8 mouse cellular contexts compared by ENCODE assay signal in the genomic region with DNA sequence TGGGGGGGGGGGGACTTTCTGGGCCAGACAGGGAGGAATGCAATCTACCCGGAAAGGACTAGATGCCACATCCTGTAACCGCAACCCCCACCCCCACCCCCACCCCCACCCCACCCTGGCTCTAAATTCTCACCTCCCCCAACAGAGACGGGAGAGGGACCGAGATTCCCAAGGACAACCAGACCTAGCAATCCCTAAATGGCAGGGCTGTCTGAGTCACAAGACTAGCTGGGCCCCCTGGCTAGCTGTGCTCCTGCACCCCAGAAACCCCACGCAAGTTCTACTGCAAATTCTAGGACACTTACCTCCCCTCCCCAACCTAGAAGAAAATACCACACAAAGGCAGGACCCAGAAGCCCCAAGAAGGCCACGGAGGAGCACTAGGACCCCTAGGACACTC. TPM values are rescaled to one million over a fixed set of nuclear protein-coding genes. Genes with fewer than 3 reads are reported as not detected.
A peak's percentile ranks its signal among the peaks of the same experiment; 100 is the strongest.
DNase-seq lines count a peak whose midpoint lies in the region; ATAC-seq and TF ChIP-seq lines count a peak whose summit lies in the region.

No protein-coding gene starts in this region.

- TF ChIP-seq EP300 in liver, postnatal 0 days (IDR thresholded peaks at IDR 0.05; ENCODE audit: low read depth): no peak

- H3K4me3 ChIP-seq in heart, embryonic 13.5 days: peak overlapping the region; percentile 5; the same call in 1 of the 2 replicates
- H3K4me3 ChIP-seq in lung, embryonic 16.5 days (ENCODE audit: low read length): no peak overlapping the region
- no peak overlapping the region for H3K4me3 ChIP-seq in embryonic facial prominence, embryonic 15.5 days (replicated peaks)
- H3K4me3 ChIP-seq in liver, postnatal 0 days (ENCODE audit: low read depth, low read length): no peak overlapping the region

- H3K9ac ChIP-seq in heart, embryonic 13.5 days: peak overlapping the region; percentile 83
- peak overlapping the region; percentile 27 for H3K9ac ChIP-seq in lung, embryonic 16.5 days (ENCODE audit: low read length)
- H3K9ac ChIP-seq in embryonic facial prominence, embryonic 15.5 days: no peak overlapping the region
- no peak overlapping the region for H3K9ac ChIP-seq in liver, postnatal 0 days (replicated peaks)

- WGBS in heart, embryonic 13.5 days: 3% methylated on average over 6 of the region's 6 CpGs
- WGBS in lung, embryonic 16.5 days: 17% methylated on average over 6 of the region's 6 CpGs
- WGBS in embryonic facial prominence, embryonic 15.5 days: 21% methylated on average over 5 of the region's 6 CpGs
- 24% methylated on average over 6 of the region's 6 CpGs for WGBS in liver, postnatal 0 days (ENCODE audit: insufficient replicate concordance)

- H3K27ac ChIP-seq in heart, embryonic 13.5 days (replicated peaks): peak overlapping the region; percentile 100
- peak overlapping the region; percentile 93 for H3K27ac ChIP-seq in lung, embryonic 16.5 days (ENCODE audit: low read length)
- peak overlapping the region; percentile 74 for H3K27ac ChIP-seq in embryonic facial prominence, embryonic 15.5 days (replicated peaks)
- 0 out of 2 replicates have a peak overlapping the region, but pooled peaks have one; percentile 34 for H3K27ac ChIP-seq in liver, postnatal 0 days (ENCODE audit: low read depth)

- no peaks in the 10 kb centered on the region for H3K9me3 ChIP-seq in heart, embryonic 13.5 days
- H3K9me3 ChIP-seq in lung, embryonic 16.5 days (ENCODE audit: control insufficient read depth, low read length): no peaks in the 10 kb centered on the region
- no peaks in the 10 kb centered on the region for H3K9me3 ChIP-seq in embryonic facial prominence, embryonic 15.5 days (replicated peaks)
- H3K9me3 ChIP-seq in liver, postnatal 0 days (ENCODE audit: low read length): no peaks in the 10 kb centered on the region

- H3K4me1 ChIP-seq in heart, embryonic 13.5 days: peaks cover 100% of the 10 kb centered on the region
- H3K4me1 ChIP-seq in lung, embryonic 16.5 days (replicated peaks; ENCODE audit: control insufficient read depth, insufficient read depth, low read length): peaks cover 80% of the 10 kb centered on the region
- H3K4me1 ChIP-seq in embryonic facial prominence, embryonic 15.5 days: peaks cover 68% of the 10 kb centered on the region
- peaks cover 9% of the 10 kb centered on the region; the same call in 1 of the 2 replicates for H3K4me1 ChIP-seq in liver, postnatal 0 days (ENCODE audit: insufficient read depth)

- H3K4me2 ChIP-seq in heart, embryonic 13.5 days: peak overlapping the region; percentile 64
- H3K4me2 ChIP-seq in lung, embryonic 16.5 days (ENCODE audit: low read depth, low read length): 0 out of 2 replicates have a peak overlapping the region, but pooled peaks have one; percentile 6
- H3K4me2 ChIP-seq in embryonic facial prominence, embryonic 15.5 days (replicated peaks): no peak overlapping the region
- no peak overlapping the region for H3K4me2 ChIP-seq in liver, postnatal 0 days (ENCODE audit: low read depth, low read length)

- DNase-seq in heart, postnatal 10 days: no peak
- no peak for DNase-seq in lung, postnatal 4 days
- DNase-seq in liver, postnatal 0 days: no peak
- no peak for DNase-seq in adrenal gland, postnatal 4 days (ENCODE audit: low spot score in 2 of 2)
- no peak for DNase-seq in thymus, postnatal 4 days

- no peaks in the 10 kb centered on the region for H3K36me3 ChIP-seq in heart, embryonic 13.5 days
- H3K36me3 ChIP-seq in lung, embryonic 16.5 days (ENCODE audit: control insufficient read depth, insufficient read depth, low read length): no peaks in the 10 kb centered on the region
- H3K36me3 ChIP-seq in embryonic facial prominence, embryonic 15.5 days: no peaks in the 10 kb centered on the region
- no peaks in the 10 kb centered on the region for H3K36me3 ChIP-seq in liver, postnatal 0 days (replicated peaks; ENCODE audit: insufficient read depth, low read length)

- TF ChIP-seq CTCF in liver, postnatal 0 days (IDR thresholded peaks at IDR 0.05; ENCODE audit: low read depth): no peak

- ATAC-seq in heart, embryonic 13.5 days (ENCODE audit: extremely low read depth, insufficient number of reproducible peaks, low FRiP score, low TSS enrichment): no peak
- no peak for ATAC-seq in lung, embryonic 16.5 days (ENCODE audit: low read depth)
- ATAC-seq in embryonic facial prominence, embryonic 15.5 days (ENCODE audit: insufficient number of reproducible peaks, low FRiP score, low TSS enrichment, low read depth): no peak
- ATAC-seq in liver, postnatal 0 days: no peak

- intact Hi-C loops in heart, postnatal 10 days (cut with DNase I): no loop called here

- H3K27me3 ChIP-seq in heart, embryonic 13.5 days (replicated peaks): no peaks in the 10 kb centered on the region
- no peaks in the 10 kb centered on the region for H3K27me3 ChIP-seq in lung, embryonic 16.5 days (ENCODE audit: control insufficient read depth, insufficient read depth, low read depth, low read length)
- no peaks in the 10 kb centered on the region; the same call in 1 of the 2 replicates for H3K27me3 ChIP-seq in embryonic facial prominence, embryonic 15.5 days
- peaks cover 20% of the 10 kb centered on the region for H3K27me3 ChIP-seq in liver, postnatal 0 days (ENCODE audit: insufficient read depth, low read length)

RNA-seq across cellular contexts. Expression of gene Unc5b, which starts 16.3 kb away (rescaled TPM):
- polyA plus RNA-seq in heart, embryonic 13.5 days (2015; fragmentation: Nextera tagmentation; extraction: Ambion mirVana): 12.1 and 13.9 TPM in 2 replicates
- 10 to 100 TPM; 35.3 to 47.0 TPM for total RNA-seq in heart, postnatal 10 days (2021)
- 6.7 and 7.3 TPM in 2 replicates for polyA plus RNA-seq in lung, embryonic 16.5 days (2015; fragmentation: Nextera tagmentation; extraction: Ambion mirVana)
- 7.5 and 7.9 TPM in 2 replicates for polyA plus RNA-seq in embryonic facial prominence, embryonic 15.5 days (2015; fragmentation: Nextera tagmentation; extraction: Ambion mirVana)
- 0.39 and 0.40 TPM in 2 replicates for polyA plus RNA-seq in liver, postnatal 0 days (2015; fragmentation: Nextera tagmentation; extraction: Ambion mirVana)
- total RNA-seq in adrenal gland, postnatal 4 days (2021): 10 to 100 TPM; 13.3 to 17.6 TPM

Comparison
In these comparisons a context has a peak if more than half of its experiments do, and no peak if none do; other contexts are left out.
1. H3K27ac ChIP-seq: peak in every context shown above with its lines; median percentile 100 in heart, embryonic 13.5 days; 93 in lung, embryonic 16.5 days; 74 in embryonic facial prominence, embryonic 15.5 days; 34 in liver, postnatal 0 days.
2. H3K4me2 ChIP-seq: peak in heart, embryonic 13.5 days (single experiment) and lung, embryonic 16.5 days (single experiment); none in embryonic facial prominence, embryonic 15.5 days (single experiment) and liver, postnatal 0 days (single experiment).
3. H3K9ac ChIP-seq: peak in heart, embryonic 13.5 days (single experiment) and lung, embryonic 16.5 days (single experiment); none in embryonic facial prominence, embryonic 15.5 days (single experiment) and liver, postnatal 0 days (single experiment).